Mouse (Mus musculus): ENCODE results near the gene Scarb1. TPM values are rescaled to one million over a fixed set of nuclear protein-coding genes. Genes with fewer than 3 reads are reported as not detected.

Gene Scarb1
- polyA plus RNA-seq, 1 experiment from 2014 or later, result 58.0 TPM

DNA sequence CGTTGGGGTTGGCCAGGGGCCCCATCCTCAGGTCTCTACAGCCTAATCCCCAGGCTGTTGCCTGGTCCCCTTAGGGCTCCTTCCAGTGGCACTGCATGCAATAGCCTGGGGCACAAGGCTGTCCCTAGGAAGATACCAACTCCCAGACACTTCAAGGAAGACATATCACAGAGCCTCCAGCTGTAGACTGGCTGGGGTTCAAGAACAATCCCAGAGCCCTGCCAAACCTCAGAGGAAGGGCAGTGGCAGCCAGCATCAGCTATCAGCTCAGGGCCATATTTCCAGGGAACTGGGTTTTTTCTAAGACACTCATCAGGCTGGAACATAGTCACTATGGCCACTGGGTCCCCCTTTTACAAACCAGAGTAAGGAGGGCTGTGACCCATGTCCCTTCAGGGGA is 25.8 kb downstream of the Scarb1 start:
- Histone ChIP-seq H3K27ac (ENCODE audit: low read depth) (no peak overlapping the region), H3K4me3 (ENCODE audit: low read depth, low read length) (no peak overlapping the region), H3K9me3 (ENCODE audit: low read depth, low read length) (no peaks in the 10 kb centered on the region), H3K4me1 (ENCODE audit: insufficient read depth) (peaks cover 4% of the 10 kb centered on the region; the same call in 1 of the 2 replicates), H3K4me2 (no peak overlapping the region), H3K9ac (no peak overlapping the region), H3K36me3 (ENCODE audit: insufficient read depth) (no peaks in the 10 kb centered on the region), H3K27me3 (ENCODE audit: insufficient read depth, low read length) (no peaks in the 10 kb centered on the region)
- WGBS, result 67% methylated on average over 1 of the region's 1 CpGs
- TF ChIP-seq CTCF (IDR thresholded peaks at IDR 0.05; ENCODE audit: low read depth), result no peak
- no peak for DNase-seq
- ATAC-seq (ENCODE audit: insufficient read depth), result no peak

DNA sequence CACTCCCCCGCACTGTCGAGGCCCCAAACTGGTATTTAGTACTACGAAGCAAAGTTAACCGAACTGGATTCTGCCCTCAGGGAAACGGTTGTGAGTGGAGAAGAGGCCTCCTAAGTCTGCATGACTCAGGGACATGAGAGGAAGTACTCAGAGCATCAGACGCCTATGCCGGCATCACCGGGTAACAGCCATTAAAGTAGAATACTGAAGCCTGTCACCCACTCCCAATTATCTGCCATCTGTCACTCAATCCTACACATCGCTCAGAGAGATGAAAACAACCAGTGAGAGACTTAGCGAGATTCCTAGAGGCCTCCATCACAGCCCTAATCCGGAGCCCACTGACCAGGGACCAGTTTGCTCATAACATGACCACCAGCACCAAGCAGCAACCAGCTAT is 26.9 kb downstream of the Scarb1 start:
- H3K27me3 ChIP-seq (ENCODE audit: insufficient read depth, low read length), result no peaks in the 10 kb centered on the region
- no peak overlapping the region for H3K9ac ChIP-seq
- no peak overlapping the region for H3K4me3 ChIP-seq (ENCODE audit: low read depth, low read length)
- no peak overlapping the region for H3K4me2 ChIP-seq
- peaks cover 4% of the 10 kb centered on the region; the same call in 1 of the 2 replicates for H3K4me1 ChIP-seq (ENCODE audit: insufficient read depth)
- no peak for TF ChIP-seq CTCF (IDR thresholded peaks at IDR 0.05; ENCODE audit: low read depth)
- H3K36me3 ChIP-seq (ENCODE audit: insufficient read depth), result no peaks in the 10 kb centered on the region
- H3K27ac ChIP-seq (ENCODE audit: low read depth), result no peak overlapping the region
- no peak for ATAC-seq (ENCODE audit: insufficient read depth)
- no peak for DNase-seq
- no peaks in the 10 kb centered on the region for H3K9me3 ChIP-seq (ENCODE audit: low read depth, low read length)
- 77% methylated on average over 11 of the region's 11 CpGs for WGBS

DNA sequence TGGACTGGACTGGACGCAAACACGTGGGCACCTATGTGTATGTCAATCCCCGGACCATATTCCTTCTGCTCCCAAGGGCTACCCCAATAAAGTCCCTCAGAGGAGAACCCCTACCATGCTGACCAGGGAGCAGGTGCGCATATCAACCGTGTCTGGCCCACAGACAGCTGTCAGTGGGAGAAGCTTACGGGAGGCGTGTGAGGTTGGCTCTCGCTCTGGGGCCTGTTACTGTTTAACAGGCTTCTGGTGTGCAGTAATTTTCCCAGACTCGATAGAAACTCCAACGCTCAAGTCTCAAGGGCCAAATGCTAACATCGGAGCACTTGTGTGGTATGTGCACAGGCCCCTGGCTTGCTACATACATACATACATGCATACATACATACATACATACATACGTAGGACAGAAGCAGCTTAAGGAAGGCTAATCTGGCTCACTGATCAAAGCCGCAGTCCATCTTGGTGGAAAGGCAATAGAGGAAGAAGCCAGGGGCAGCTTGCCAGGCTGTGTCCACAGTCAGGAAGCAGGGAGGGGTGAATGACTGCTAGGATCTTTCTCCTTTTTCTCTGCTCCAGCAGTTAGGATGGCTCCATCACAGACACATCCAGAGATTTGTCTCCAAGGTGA is 27.8 kb downstream of the Scarb1 start:
- peaks cover 4% of the 10 kb centered on the region; the same call in 1 of the 2 replicates for H3K4me1 ChIP-seq (ENCODE audit: insufficient read depth)
- no peaks in the 10 kb centered on the region for H3K36me3 ChIP-seq (ENCODE audit: insufficient read depth)
- peak overlapping the region; percentile 8; the same call in 1 of the 2 replicates for H3K27ac ChIP-seq (ENCODE audit: low read depth)
- no peaks in the 10 kb centered on the region for H3K27me3 ChIP-seq (ENCODE audit: insufficient read depth, low read length)
- peak; percentile 66 for DNase-seq
- no peak overlapping the region for H3K9ac ChIP-seq
- 67% methylated on average over 13 of the region's 13 CpGs for WGBS
- no peak overlapping the region for H3K4me2 ChIP-seq
- no peak for ATAC-seq (ENCODE audit: insufficient read depth)
- TF ChIP-seq CTCF (IDR thresholded peaks at IDR 0.05; ENCODE audit: low read depth), result no peak
- H3K4me3 ChIP-seq (ENCODE audit: low read depth, low read length), result no peak overlapping the region
- H3K9me3 ChIP-seq (ENCODE audit: low read depth, low read length), result no peaks in the 10 kb centered on the region

DNA sequence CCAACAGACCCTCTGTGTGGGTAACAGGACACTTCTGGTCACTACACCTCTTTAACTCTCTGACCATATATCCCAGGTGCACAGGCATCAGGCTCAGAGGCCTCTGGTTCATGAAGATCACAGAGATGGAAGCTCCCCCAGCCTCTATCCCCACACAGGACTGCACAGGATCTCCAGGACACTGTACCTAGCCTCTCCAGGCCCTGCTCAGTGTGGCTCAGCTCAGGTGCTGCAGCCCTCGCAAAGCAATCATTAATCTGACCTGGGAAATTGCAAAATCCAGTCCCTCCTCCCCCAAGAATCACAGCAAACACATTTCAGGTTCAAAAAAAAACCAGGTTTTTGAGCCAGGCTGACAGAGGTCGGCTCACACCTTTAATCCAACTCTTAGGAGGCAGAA is 29.9 kb downstream of the Scarb1 start:
- 66% methylated on average over 2 of the region's 2 CpGs for WGBS

DNA sequence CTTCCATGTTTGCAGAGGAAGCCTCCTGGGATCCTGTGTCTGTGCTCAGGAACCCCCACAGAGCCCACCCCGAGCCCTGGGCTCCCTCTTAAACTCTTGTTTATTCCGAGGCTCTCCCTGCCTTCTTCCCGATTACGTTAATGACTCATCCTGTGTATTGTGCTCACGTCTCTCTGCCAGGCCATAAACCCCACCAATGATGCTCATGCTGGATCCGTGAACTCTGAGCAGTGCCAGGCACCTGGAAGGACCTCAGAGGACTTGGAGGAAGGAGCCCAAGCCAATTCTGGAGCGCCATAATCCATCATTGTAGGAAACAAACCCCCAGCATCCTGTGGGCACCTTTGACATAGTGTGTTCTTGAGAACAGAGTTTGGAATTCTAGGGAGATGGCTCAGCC is 31.7 kb downstream of the Scarb1 start:
- no peak for DNase-seq
- peaks cover 4% of the 10 kb centered on the region; the same call in 1 of the 2 replicates for H3K4me1 ChIP-seq (ENCODE audit: insufficient read depth)
- 59% methylated on average over 7 of the region's 7 CpGs for WGBS
- no peak overlapping the region; the same call in 1 of the 2 replicates for H3K27ac ChIP-seq (ENCODE audit: low read depth)
- no peaks in the 10 kb centered on the region for H3K36me3 ChIP-seq (ENCODE audit: insufficient read depth)
- no peak overlapping the region for H3K9ac ChIP-seq
- no peaks in the 10 kb centered on the region for H3K9me3 ChIP-seq (ENCODE audit: low read depth, low read length)
- no peaks in the 10 kb centered on the region for H3K27me3 ChIP-seq (ENCODE audit: insufficient read depth, low read length)
- no peak for TF ChIP-seq CTCF (IDR thresholded peaks at IDR 0.05; ENCODE audit: low read depth)
- H3K4me2 ChIP-seq, result no peak overlapping the region
- ATAC-seq (ENCODE audit: insufficient read depth), result no peak
- H3K4me3 ChIP-seq (ENCODE audit: low read depth, low read length), result no peak overlapping the region

More for the DNA sequence above, 29.9 kb downstream of the Scarb1 start:
- Histone ChIP-seq H3K27me3 (ENCODE audit: insufficient read depth, low read length) (no peaks in the 10 kb centered on the region), H3K36me3 (ENCODE audit: insufficient read depth) (no peaks in the 10 kb centered on the region), H3K9ac (no peak overlapping the region), H3K4me1 (ENCODE audit: insufficient read depth) (peaks cover 4% of the 10 kb centered on the region; the same call in 1 of the 2 replicates), H3K4me3 (ENCODE audit: low read depth, low read length) (no peak overlapping the region), H3K4me2 (no peak overlapping the region), H3K27ac (ENCODE audit: low read depth) (no peak overlapping the region), H3K9me3 (ENCODE audit: low read depth, low read length) (no peaks in the 10 kb centered on the region)
- no peak for ATAC-seq (ENCODE audit: insufficient read depth)
- no peak for TF ChIP-seq CTCF (IDR thresholded peaks at IDR 0.05; ENCODE audit: low read depth)
- no peak for DNase-seq

DNA sequence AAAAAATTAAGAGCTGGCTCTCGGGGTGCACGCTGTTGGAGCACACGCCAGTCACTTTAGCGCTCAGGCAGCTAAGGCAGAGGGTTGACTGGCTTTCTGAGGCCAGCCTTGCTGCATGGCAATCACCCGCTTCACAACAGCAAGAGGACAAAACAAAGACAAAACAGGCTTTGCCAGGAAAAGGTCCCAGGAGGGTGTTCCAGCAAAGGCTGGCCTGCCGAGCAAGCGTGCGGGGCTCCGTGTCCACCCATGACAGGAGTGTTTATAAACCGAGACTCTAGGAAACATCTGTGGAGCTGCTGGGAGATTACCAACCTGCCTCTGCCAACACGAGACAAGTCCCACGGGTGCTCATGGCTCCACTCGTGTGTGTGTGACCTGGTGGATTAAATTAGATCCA is 34.1 kb downstream of the Scarb1 start:
- Histone ChIP-seq H3K27ac (ENCODE audit: low read depth) (no peak overlapping the region), H3K4me3 (ENCODE audit: low read depth, low read length) (no peak overlapping the region), H3K9ac (no peak overlapping the region), H3K27me3 (ENCODE audit: insufficient read depth, low read length) (no peaks in the 10 kb centered on the region), H3K9me3 (ENCODE audit: low read depth, low read length) (no peaks in the 10 kb centered on the region), H3K4me1 (ENCODE audit: insufficient read depth) (peaks cover 4% of the 10 kb centered on the region; the same call in 1 of the 2 replicates), H3K36me3 (ENCODE audit: insufficient read depth) (0 out of 2 replicates have a peak, but pooled peaks cover 4% of the 10 kb centered on the region), H3K4me2 (no peak overlapping the region)
- ATAC-seq (ENCODE audit: insufficient read depth) (no peak), DNase-seq (no peak)
- TF ChIP-seq CTCF (IDR thresholded peaks at IDR 0.05; ENCODE audit: low read depth), result no peak
- 70% methylated on average over 13 of the region's 13 CpGs for WGBS

DNA sequence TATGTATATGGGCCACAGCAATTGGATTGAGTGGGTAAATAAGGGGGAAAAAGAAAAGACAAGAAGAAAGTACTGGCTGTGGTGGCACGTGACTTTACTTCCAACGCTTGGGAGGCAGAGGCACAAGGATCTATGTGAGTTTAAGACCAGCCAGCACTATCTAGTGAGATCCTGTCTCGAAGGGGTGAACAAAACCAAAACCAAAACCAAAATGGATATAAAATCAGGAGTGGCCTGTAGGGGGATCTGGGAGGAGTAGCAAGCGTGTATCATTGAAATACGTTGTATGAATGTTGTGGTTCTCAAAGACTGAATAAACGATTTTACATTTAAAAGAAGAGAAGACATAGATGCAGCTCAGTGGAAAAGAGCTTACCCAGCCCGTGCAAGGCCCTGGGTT is 34.5 kb downstream of the Scarb1 start:
- no peaks in the 10 kb centered on the region for H3K9me3 ChIP-seq (ENCODE audit: low read depth, low read length)
- H3K27ac ChIP-seq (ENCODE audit: low read depth), result no peak overlapping the region
- 0 out of 2 replicates have a peak, but pooled peaks have one; percentile 1 for TF ChIP-seq CTCF (IDR thresholded peaks at IDR 0.05; ENCODE audit: low read depth)
- peaks cover 4% of the 10 kb centered on the region; the same call in 1 of the 2 replicates for H3K4me1 ChIP-seq (ENCODE audit: insufficient read depth)
- H3K4me3 ChIP-seq (ENCODE audit: low read depth, low read length), result no peak overlapping the region
- H3K27me3 ChIP-seq (ENCODE audit: insufficient read depth, low read length), result no peaks in the 10 kb centered on the region
- no peak for DNase-seq
- WGBS, result 75% methylated on average over 7 of the region's 7 CpGs
- ATAC-seq (ENCODE audit: insufficient read depth), result no peak
- H3K36me3 ChIP-seq (ENCODE audit: insufficient read depth), result 0 out of 2 replicates have a peak, but pooled peaks cover 4% of the 10 kb centered on the region
- H3K9ac ChIP-seq, result no peak overlapping the region
- H3K4me2 ChIP-seq, result no peak overlapping the region

All from lung, embryonic 14.5 days (tissue).